Mouse (Mus musculus) liver, embryonic 14.5 days (tissue): ENCODE data around the gene Cfp. TPM values are rescaled to one million over a fixed set of nuclear protein-coding genes. Genes with fewer than 3 reads are reported as not detected.

Source experiments
- ATAC-seq: fragments of 200-750 bp; cut with Nextera tagmentation; 2 replicates; pipeline ENCODE4 v1.8.0; 2017; ENCODE audit warnings: moderate number of reproducible peaks, mild to moderate bottlenecking, moderate library complexity; ENCODE audit not compliant: insufficient read depth
- DNase-seq, 3 experiments: peaks; one replicate each; pipeline ENCODE4 v3.0.0-alpha.2; 2012 to 2013; ENCODE audit warnings: low read depth in 3 of 3, low spot score in 3 of 3
- H3K27ac ChIP-seq: fragments of 300-500 bp; sonication (generic); 2 replicates; pipeline ENCODE4 v1.5.1; 2014; ENCODE audit warnings: moderate library complexity, mild to moderate bottlenecking, control low read depth, inconsistent platforms
- H3K27me3 ChIP-seq: fragments of 300-500 bp; sonication (generic); 2 replicates; pipeline ENCODE4 v1.6.1; 2014; ENCODE audit warnings: mild to moderate bottlenecking, low read length, moderate library complexity; ENCODE audit not compliant: control insufficient read depth, insufficient read depth
- H3K36me3 ChIP-seq: fragments of 300-500 bp; sonication (generic); replicated peaks from 2 replicates; pipeline ENCODE4 v1.6.1; 2014; ENCODE audit warnings: low read depth; ENCODE audit not compliant: control insufficient read depth, insufficient read depth
- H3K4me1 ChIP-seq, 2 experiments: fragments of 200-500 bp in 1 of 2; fragments of 300-500 bp in 1 of 2; sonication (generic) in 1 of 2; replicated peaks; 2 replicates each; pipeline ENCODE4 v1.6.1; 2012 to 2014; ENCODE audit warnings: antibody characterized with exemption in 1 of 2, inconsistent platforms in 1 of 2, low read length in 1 of 2; ENCODE audit not compliant: control insufficient read depth in 2 of 2, insufficient read depth in 2 of 2
- H3K4me2 ChIP-seq: fragments of 300-500 bp; sonication (generic); 2 replicates; pipeline ENCODE4 v1.6.1; 2014; ENCODE audit warnings: low read depth, mild to moderate bottlenecking, control low read depth, moderate library complexity
- H3K4me3 ChIP-seq, 2 experiments: fragments of 200-500 bp in 1 of 2; fragments of 300-500 bp in 1 of 2; sonication (generic) in 1 of 2; 2 replicates each; pipeline ENCODE4 v1.5.1; 2012 to 2014; ENCODE audit warnings: low read depth in 2 of 2, low read length in 2 of 2, mild to moderate bottlenecking in 2 of 2, control low read depth in 1 of 2, inconsistent platforms in 1 of 2, moderate library complexity in 1 of 2; ENCODE audit not compliant: insufficient read depth in 1 of 2
- H3K9ac ChIP-seq: fragments of 300-500 bp; sonication (generic); replicated peaks from 2 replicates; pipeline ENCODE4 v1.6.1; 2014; ENCODE audit warnings: mild to moderate bottlenecking, control low read depth, moderate library complexity
- H3K9me3 ChIP-seq: fragments of 300-500 bp; sonication (generic); 2 replicates; pipeline ENCODE4 v1.6.1; 2016; ENCODE audit warnings: low read length, mixed read lengths; ENCODE audit not compliant: control insufficient read depth
- CTCF ChIP-seq: IDR thresholded peaks from 2 replicates; pipeline ENCODE4 v1.5.1; 2016; ENCODE audit warnings: antibody characterized with exemption, low read depth, control low read depth
- EP300 ChIP-seq: IDR thresholded peaks from 2 replicates; pipeline ENCODE4 v1.6.1; 2016; ENCODE audit warnings: antibody characterized with exemption, low read depth
- WGBS: fragments of 180-500 bp; shearing (Covaris S2); extraction: QIAGEN DNeasy Blood & Tissue Kit; methylation state at CpG from one replicate; pipeline ENCODE4 v1.1.7; 2014; ENCODE audit not compliant: insufficient replicate concordance; 5-methylcytosine and 5-hydroxymethylcytosine counted together
- polyA plus RNA-seq, 2 experiments: library from polyadenylated mRNA; depleted of rRNA in 1 of 2; stranded (reverse) in 1 of 2; unstranded in 1 of 2; fragments of >200 nt; fragmentation: Nextera tagmentation in 1 of 2; extraction: Ambion mirVana in 1 of 2; gene quantifications; 2 replicates each; pipeline versions ENCODE4 v1.2.1 to v1.2.3; 2012 to 2014

The Cfp gene
- polyA plus RNA-seq, 2 experiments, result 16.9 to 22.7 TPM

DNA sequence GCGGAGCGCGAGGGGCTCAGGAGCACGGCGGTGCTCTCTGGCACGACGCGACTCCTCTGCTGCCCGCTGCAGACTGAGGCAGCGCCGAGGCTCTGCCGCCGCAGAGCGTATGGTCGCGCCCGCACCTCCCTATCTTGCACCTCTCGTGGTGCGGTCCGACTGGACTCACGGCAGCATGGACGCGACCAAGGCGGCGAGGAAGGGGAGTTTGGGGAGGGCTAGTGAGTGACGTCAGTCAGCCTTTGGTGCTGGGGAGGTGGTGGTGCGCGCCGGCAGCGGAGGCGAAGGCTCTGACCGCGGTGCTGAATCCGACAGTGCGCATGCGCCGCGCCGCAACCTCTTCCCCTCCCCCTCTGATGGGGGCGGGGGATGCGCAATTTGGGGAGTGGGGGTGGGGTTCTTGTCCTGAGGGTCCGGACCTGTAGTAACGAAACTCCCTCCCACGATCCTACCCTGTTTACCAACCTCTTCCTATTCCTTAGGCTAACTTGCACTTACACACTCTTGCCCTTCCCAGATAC lies 10.5 kb downstream of the Cfp start, which contains the start of gene Syn1:
TSS of gene Syn1 (minus strand) at position 161 of the 521 bp plus-strand sequence.
- H3K9ac ChIP-seq, result no peak within 1 kb of the TSS
- peak; percentile 53; the same call in 1 of the 2 replicates for ATAC-seq
- TF ChIP-seq EP300 (no peak), CTCF (no peak)
- H3K4me2 ChIP-seq, result peak within 1 kb of the TSS; percentile 51
- H3K9me3 ChIP-seq, result no peaks in the 10 kb centered on the region
- H3K36me3 ChIP-seq, result no peaks in the 10 kb centered on the region
- peak within 1 kb of the TSS in 1 of 2 experiments; percentile 34; a peak in 2 of 4 replicates for H3K4me3 ChIP-seq
- 10% methylated on average over 44 of the region's 44 CpGs for WGBS
- H3K27ac ChIP-seq, result no peak within 1 kb of the TSS
- no peaks in the 10 kb centered on the region for H3K4me1 ChIP-seq
- peaks cover 28% of the 10 kb centered on the region for H3K27me3 ChIP-seq
- peak; percentile 26 to 35 (median 28) for DNase-seq

DNA sequence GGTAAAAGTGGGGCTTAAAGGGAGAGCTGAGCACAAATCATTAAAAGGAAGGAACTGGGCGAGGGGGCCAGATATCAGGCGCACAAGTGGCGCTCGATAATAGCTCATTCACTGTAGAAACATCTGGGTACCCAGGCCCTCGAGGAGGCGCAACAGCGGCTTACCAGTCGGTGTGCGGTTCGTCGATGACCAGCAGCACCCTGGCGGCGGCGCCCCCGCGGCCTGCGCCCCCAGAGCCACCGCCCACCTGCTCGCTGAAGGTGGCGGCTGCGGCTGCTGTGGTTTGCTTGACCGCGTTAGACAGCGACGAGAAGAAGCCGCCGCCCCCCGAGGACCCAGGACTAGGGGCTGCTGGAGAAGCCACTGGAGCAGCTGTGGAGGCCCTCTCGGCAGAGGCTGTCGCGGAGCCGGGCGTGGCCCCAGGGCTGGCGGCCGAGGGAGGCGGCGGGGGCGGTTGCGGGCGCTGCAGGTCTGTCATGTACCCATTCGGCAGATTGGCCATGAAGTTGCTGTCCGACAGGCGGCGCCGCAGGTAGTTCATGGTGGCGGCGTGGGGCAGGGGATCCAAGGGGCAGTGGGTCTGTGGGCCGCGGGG lies 11.0 kb downstream of the Cfp start:
- no peak for ATAC-seq
- Histone ChIP-seq H3K27ac (no peak overlapping the region), H3K9me3 (no peaks in the 10 kb centered on the region), H3K4me1 (no peaks in the 10 kb centered on the region), H3K27me3 (peaks cover 28% of the 10 kb centered on the region), H3K9ac (no peak overlapping the region), H3K4me2 (peak overlapping the region; percentile 51), H3K36me3 (no peaks in the 10 kb centered on the region), H3K4me3 (peak overlapping the region in 1 of 2 experiments; percentile 34; a peak in 2 of 4 replicates)
- DNase-seq, result no peak
- TF ChIP-seq CTCF (no peak), EP300 (no peak)
- 12% methylated on average over 46 of the region's 49 CpGs for WGBS

DNA sequence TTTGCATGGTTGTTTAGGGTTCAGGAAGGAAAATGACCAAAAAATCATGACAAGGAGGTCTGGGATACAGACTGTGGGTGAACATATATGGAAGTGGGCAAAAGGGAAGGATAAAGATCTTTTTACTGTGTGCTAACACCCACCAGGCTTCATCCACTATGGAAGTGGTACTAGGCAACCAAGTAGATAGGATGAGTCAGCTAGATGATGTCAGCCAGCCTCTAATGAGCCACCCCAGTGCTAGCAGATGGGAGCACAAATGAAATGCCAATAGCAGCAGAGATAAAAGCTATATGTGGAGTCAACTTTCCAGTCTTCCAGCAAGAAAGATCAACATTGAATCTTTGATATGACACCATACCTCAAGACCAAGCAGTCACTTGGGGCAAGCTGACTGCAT lies 16.3 kb downstream of the Cfp start:
- Histone ChIP-seq H3K36me3 (no peaks in the 10 kb centered on the region), H3K4me2 (no peak overlapping the region), H3K27ac (no peak overlapping the region), H3K9me3 (no peaks in the 10 kb centered on the region), H3K9ac (no peak overlapping the region), H3K4me1 (peaks cover 0 to 4% of the 10 kb centered on the region in 2 experiments; a peak in 3 of 4 replicates), H3K4me3 (no peak overlapping the region), H3K27me3 (peaks cover 12% of the 10 kb centered on the region)
- no peak for TF ChIP-seq EP300
- TF ChIP-seq CTCF, result no peak
- no peak for ATAC-seq
- no peak for DNase-seq

DNA sequence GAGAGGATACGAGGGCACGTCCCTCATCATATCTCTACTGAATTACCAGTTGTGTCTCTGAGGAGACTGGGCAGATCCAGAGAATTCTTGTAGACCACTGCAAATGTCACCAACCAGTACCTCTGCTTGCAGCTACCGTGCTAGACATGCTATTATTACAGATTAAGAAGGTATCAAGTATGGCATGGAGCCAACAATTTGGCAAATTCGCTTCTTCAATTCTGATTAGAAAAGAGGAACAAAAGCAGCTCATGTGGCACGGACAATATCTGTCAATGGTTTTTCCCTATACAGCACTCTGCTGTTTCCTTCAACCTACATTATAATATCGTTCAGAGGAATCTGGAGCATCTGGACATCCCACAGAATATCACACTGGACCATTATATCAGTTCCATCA lies 17.6 kb downstream of the Cfp start:
- Histone ChIP-seq H3K27ac (no peak overlapping the region), H3K36me3 (no peaks in the 10 kb centered on the region), H3K4me3 (no peak overlapping the region), H3K9me3 (no peaks in the 10 kb centered on the region), H3K9ac (no peak overlapping the region), H3K27me3 (peaks cover under 1% of the 10 kb centered on the region; the same call in 1 of the 2 replicates), H3K4me2 (no peak overlapping the region), H3K4me1 (peaks cover 0 to 7% of the 10 kb centered on the region in 2 experiments; a peak in 3 of 4 replicates)
- ATAC-seq (no peak), DNase-seq (no peak)
- no peak for TF ChIP-seq EP300
- TF ChIP-seq CTCF, result no peak
- 49% methylated on average over 6 of the region's 6 CpGs for WGBS

DNA sequence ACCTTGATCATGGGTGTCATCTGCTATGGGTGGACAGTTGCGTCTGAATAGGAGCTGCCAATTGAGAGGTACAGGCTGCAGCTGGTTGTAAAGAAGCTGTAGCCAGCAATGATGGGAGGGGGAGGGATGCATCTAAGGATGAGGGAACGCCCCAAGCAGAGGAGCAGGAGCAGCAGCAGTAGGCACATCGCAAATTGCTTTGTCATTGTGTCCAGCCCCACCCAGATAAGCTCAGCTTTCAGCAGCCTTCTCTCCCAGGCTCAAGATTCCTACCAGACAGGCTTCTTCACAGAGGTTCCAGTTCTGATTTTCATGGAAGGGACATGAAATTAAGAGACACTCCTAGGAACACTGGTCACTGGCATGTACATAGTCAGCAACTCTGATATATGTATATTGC lies 21.3 kb downstream of the Cfp start:
- no peak overlapping the region for H3K9ac ChIP-seq
- no peaks in the 10 kb centered on the region for H3K36me3 ChIP-seq
- H3K4me1 ChIP-seq, result peaks cover 0 to 7% of the 10 kb centered on the region in 2 experiments; a peak in 3 of 4 replicates
- H3K27ac ChIP-seq, result no peak overlapping the region
- ATAC-seq (peak; percentile 71; the same call in 1 of the 2 replicates), DNase-seq (peak in 1 of 3 experiments; percentile 31)
- no peaks in the 10 kb centered on the region for H3K27me3 ChIP-seq
- no peak for TF ChIP-seq CTCF
- no peak for TF ChIP-seq EP300
- no peak overlapping the region for H3K4me2 ChIP-seq
- no peak overlapping the region for H3K4me3 ChIP-seq
- no peaks in the 10 kb centered on the region for H3K9me3 ChIP-seq
- WGBS, result 24% methylated on average over 3 of the region's 3 CpGs

Other genes starting within 250 kb of the Cfp start
- 45.5 and 47.9 TPM in 2 replicates for gene Cdk16, start 243.6 kb downstream of the Cfp start, polyA plus RNA-seq (2012; rRNA removed)
- 18.1 and 22.2 TPM in 2 replicates for gene Cdk16, start 243.6 kb downstream of the Cfp start, polyA plus RNA-seq (2014; fragmentation: Nextera tagmentation; extraction: Ambion mirVana)
- 5.9 and 6.3 TPM in 2 replicates for gene Usp11, start 227.6 kb downstream of the Cfp start, polyA plus RNA-seq (2012; rRNA removed)
- gene Usp11, start 227.6 kb downstream of the Cfp start, polyA plus RNA-seq (2014; fragmentation: Nextera tagmentation; extraction: Ambion mirVana), result 4.8 and 5.6 TPM in 2 replicates
- 38.3 and 43.3 TPM in 2 replicates for gene Araf, start 133.7 kb downstream of the Cfp start, polyA plus RNA-seq (2012; rRNA removed)
- 33.3 and 35.1 TPM in 2 replicates for gene Araf, start 133.7 kb downstream of the Cfp start, polyA plus RNA-seq (2014; fragmentation: Nextera tagmentation; extraction: Ambion mirVana)
- 1.6 and 1.7 TPM in 2 replicates for gene Timp1, start 61.4 kb downstream of the Cfp start, polyA plus RNA-seq (2012; rRNA removed)
- gene Timp1, start 61.4 kb downstream of the Cfp start, polyA plus RNA-seq (2014; fragmentation: Nextera tagmentation; extraction: Ambion mirVana), result 2.0 and 2.8 TPM in 2 replicates
- gene Syn1, start 10.6 kb downstream of the Cfp start, polyA plus RNA-seq (2012; rRNA removed), result 0.02 and 0.08 TPM in 2 replicates
- gene Syn1, start 10.6 kb downstream of the Cfp start, polyA plus RNA-seq (2014; fragmentation: Nextera tagmentation; extraction: Ambion mirVana), result 0.05 and 0.06 TPM in 2 replicates
- 1.9 and 2.3 TPM in 2 replicates for gene Elk1, start 19.1 kb upstream of the Cfp start, polyA plus RNA-seq (2012; rRNA removed)
- gene Elk1, start 19.1 kb upstream of the Cfp start, polyA plus RNA-seq (2014; fragmentation: Nextera tagmentation; extraction: Ambion mirVana), result 0.87 and 1.0 TPM in 2 replicates
- gene Uxt, start 30.5 kb upstream of the Cfp start, polyA plus RNA-seq (2012; rRNA removed), result 12.3 and 13.9 TPM in 2 replicates
- gene Uxt, start 30.5 kb upstream of the Cfp start, polyA plus RNA-seq (2014; fragmentation: Nextera tagmentation; extraction: Ambion mirVana), result 46.6 and 46.7 TPM in 2 replicates
- 0.79 and 1.6 TPM in 2 replicates for gene Zfp182, start 130.8 kb upstream of the Cfp start, polyA plus RNA-seq (2012; rRNA removed)
- 1.8 and 2.0 TPM in 2 replicates for gene Zfp182, start 130.8 kb upstream of the Cfp start, polyA plus RNA-seq (2014; fragmentation: Nextera tagmentation; extraction: Ambion mirVana)
- gene Spaca5, start 136.9 kb upstream of the Cfp start, polyA plus RNA-seq (2012; rRNA removed), result not detected in 2 replicates
- gene Spaca5, start 136.9 kb upstream of the Cfp start, polyA plus RNA-seq (2014; fragmentation: Nextera tagmentation; extraction: Ambion mirVana), result not detected in 2 replicates
- gene Zfp300, start 158.0 kb upstream of the Cfp start, polyA plus RNA-seq (2012; rRNA removed), result 0.01 and 0.02 TPM in 2 replicates
- 0.05 and 0.14 TPM in 2 replicates for gene Zfp300, start 158.0 kb upstream of the Cfp start, polyA plus RNA-seq (2014; fragmentation: Nextera tagmentation; extraction: Ambion mirVana)
- gene Ssxa1, start 184.3 kb upstream of the Cfp start, polyA plus RNA-seq (2012; rRNA removed), result not detected in 2 replicates
- gene Ssxa1, start 184.3 kb upstream of the Cfp start, polyA plus RNA-seq (2014; fragmentation: Nextera tagmentation; extraction: Ambion mirVana), result not detected in 2 replicates
- not detected in 2 replicates for gene Gm21876, start 244.1 kb upstream of the Cfp start, polyA plus RNA-seq (2012; rRNA removed)
- gene Gm21876, start 244.1 kb upstream of the Cfp start, polyA plus RNA-seq (2014; fragmentation: Nextera tagmentation; extraction: Ambion mirVana), result not detected in 2 replicates